Mouse (Mus musculus) spleen, postnatal 10 days (tissue): Measurements from ENCODE around the gene Cckbr.

ENCODE experiments used
- DNase-seq, 2 experiments: peaks; one replicate each; pipeline ENCODE4 v3.0.0; 2021 to 2022; ENCODE audit warnings: low spot score in 2 of 2

Cckbr gene

GRCm38 (mm10) chr7:105425424-105426043, at the start of gene Cckbr:
TSS of gene Cckbr (plus strand) at chr7:105425731.
- DNase-seq, result no peak

GRCm38 (mm10) chr7:105380329-105380728, 45.2 kb upstream of the Cckbr start:
- DNase-seq, result no peak

- no peak for DNase-seq
Measured at GRCm38 (mm10) chr7:105387696-105388095, 37.8 kb upstream of the Cckbr start.

GRCm38 (mm10) chr7:105390236-105390635, 35.3 kb upstream of the Cckbr start:
- DNase-seq, result no peak

- DNase-seq, result no peak
Measured at GRCm38 (mm10) chr7:105394606-105395005, 30.9 kb upstream of the Cckbr start.

- no peak for DNase-seq
Measured at GRCm38 (mm10) chr7:105395131-105395820, 30.3 kb upstream of the Cckbr start.

GRCm38 (mm10) chr7:105396126-105396525, 29.4 kb upstream of the Cckbr start:
- DNase-seq, result no peak

GRCm38 (mm10) chr7:105399058-105399934, 26.2 kb upstream of the Cckbr start:
- no peak for DNase-seq

GRCm38 (mm10) chr7:105399935-105400624, 25.5 kb upstream of the Cckbr start, which contains the start of gene Fam160a2:
TSS of gene Fam160a2 (minus strand) at chr7:105400054.
- DNase-seq, result peak; percentile 99 to 100

GRCm38 (mm10) chr7:105404268-105404667, 21.3 kb upstream of the Cckbr start, which contains the start of gene Cnga4:
TSS of gene Cnga4 (plus strand) at chr7:105404568.
- no peak for DNase-seq

GRCm38 (mm10) chr7:105406322-105406721, 19.2 kb upstream of the Cckbr start:
- DNase-seq, result no peak

- DNase-seq, result peak; percentile 63 to 82
Measured at GRCm38 (mm10) chr7:105411874-105412632, 13.5 kb upstream of the Cckbr start.

- no peak for DNase-seq
Measured at GRCm38 (mm10) chr7:105414385-105414784, 11.1 kb upstream of the Cckbr start.

GRCm38 (mm10) chr7:105416529-105416928, 9.0 kb upstream of the Cckbr start:
- DNase-seq, result no peak

GRCm38 (mm10) chr7:105418106-105418505, 7.4 kb upstream of the Cckbr start:
- no peak for DNase-seq

GRCm38 (mm10) chr7:105420903-105421302, 4.6 kb upstream of the Cckbr start:
- no peak for DNase-seq

GRCm38 (mm10) chr7:105424368-105424767, 1.2 kb upstream of the Cckbr start:
- DNase-seq, result no peak

GRCm38 (mm10) chr7:105426051-105426450, 520 bp downstream of the Cckbr start:
- DNase-seq, result no peak

- DNase-seq, result no peak
Measured at GRCm38 (mm10) chr7:105432058-105432457, 6.5 kb downstream of the Cckbr start.

- DNase-seq, result no peak
Measured at GRCm38 (mm10) chr7:105433859-105434258, 8.3 kb downstream of the Cckbr start.

- no peak for DNase-seq
Measured at GRCm38 (mm10) chr7:105434798-105435197, 9.3 kb downstream of the Cckbr start.
